Mouse (Mus musculus) brain, embryonic 14.5 days (tissue): ENCODE data around the gene Prkar2b.

Source experiments
- CTCF ChIP-seq: fragments of 200-500 bp; IDR thresholded peaks from 2 replicates; pipeline ENCODE4 v1.5.1; 2012; ENCODE audit warnings: inconsistent platforms, mild to moderate bottlenecking, moderate library complexity, borderline replicate concordance; ENCODE audit not compliant: insufficient read depth, insufficient read length; ENCODE audit errors: extremely low read depth
- POLR2A ChIP-seq: fragments of 200-500 bp; IDR thresholded peaks from 2 replicates; pipeline ENCODE4 v1.6.1; 2012; ENCODE audit warnings: mild to moderate bottlenecking, inconsistent platforms, borderline replicate concordance; ENCODE audit not compliant: poor library complexity, insufficient read depth, insufficient read length, severe bottlenecking; ENCODE audit errors: extremely low read depth

- TF ChIP-seq CTCF (no peak), POLR2A (no peak)
These were observed 19.6 kb upstream of the Prkar2b start for GRCm38 (mm10) chr12:32080692-32081091.
